Mouse (Mus musculus): ENCODE measurements around the gene Bsn.

Bsn gene

DNA sequence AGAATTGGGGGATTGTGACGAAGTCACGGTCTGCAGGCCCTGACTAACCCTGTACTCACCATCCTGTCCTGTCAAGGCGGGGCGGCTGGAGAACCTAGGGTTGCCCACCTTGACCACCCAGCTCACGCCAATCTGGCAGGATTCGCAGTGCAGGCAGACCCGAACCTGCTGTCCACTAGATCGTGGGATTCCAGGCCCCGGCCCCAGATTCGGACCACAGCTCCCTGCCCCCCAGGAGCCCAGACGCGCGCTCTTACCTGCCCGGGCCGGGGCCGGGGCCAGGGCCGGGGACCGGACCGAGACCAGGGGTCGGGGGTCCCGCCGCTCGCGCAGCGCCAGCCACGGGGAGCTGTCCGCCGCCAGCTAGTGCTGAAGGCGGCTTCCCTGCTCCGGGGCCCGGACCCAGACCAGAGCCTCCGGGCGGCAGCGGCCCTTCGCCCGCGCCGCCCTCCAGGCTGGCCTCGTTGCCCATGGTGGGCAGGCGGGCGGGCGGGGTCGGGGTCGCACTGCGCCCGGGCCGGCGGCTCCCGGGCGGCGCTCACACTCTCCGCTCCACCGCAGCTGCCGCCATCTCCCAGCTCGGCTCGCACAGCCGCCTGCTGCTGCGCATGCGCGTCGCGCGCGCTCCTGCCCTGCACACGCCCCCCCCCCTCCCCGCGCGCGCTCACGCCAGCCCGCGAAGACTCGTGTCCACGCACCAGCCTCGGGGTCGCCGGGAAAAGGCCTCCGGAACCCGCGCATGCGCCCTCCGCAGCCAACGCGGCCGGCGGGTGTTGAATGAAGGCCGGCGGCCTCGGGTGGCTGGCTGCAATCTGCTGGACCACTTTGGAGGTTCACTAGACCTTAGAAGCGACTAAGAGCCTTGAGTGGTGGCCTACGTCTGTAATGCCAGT, at the start of gene Bsn:
Gene Bsn, minus strand, starts transcription at position 598 of the 893 bp plus-strand sequence.
- CTCF ChIA-PET = interaction anchor here (0.7 kb wide), 1 partner anchor 13 kb away, joined by 4 read pairs; no protein-coding TSS in a partner anchor

DNA sequence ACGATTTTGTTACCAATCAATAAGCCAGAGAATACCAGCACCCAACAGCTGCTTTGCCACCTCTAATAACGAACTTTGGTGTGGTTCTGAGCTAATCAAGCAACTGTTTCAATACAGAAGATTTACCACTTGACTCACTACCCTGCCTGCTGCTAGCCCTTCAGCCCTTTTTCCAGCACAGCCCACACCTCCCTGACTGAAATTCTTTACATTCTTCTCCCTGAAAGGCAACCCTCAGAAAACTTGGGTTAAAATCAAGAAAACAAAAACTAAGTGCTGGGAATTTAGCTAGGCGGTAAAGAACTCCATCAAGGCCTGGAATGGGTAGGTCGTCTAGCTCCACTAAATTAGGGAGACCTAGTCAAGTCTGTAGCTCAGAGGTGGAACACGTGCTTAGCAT, 49.8 kb upstream of the Bsn start:
- CTCF ChIA-PET = interaction anchor here (0.6 kb wide), 1 partner anchor 1693 kb away, joined by 6 read pairs; no protein-coding TSS in a partner anchor

DNA sequence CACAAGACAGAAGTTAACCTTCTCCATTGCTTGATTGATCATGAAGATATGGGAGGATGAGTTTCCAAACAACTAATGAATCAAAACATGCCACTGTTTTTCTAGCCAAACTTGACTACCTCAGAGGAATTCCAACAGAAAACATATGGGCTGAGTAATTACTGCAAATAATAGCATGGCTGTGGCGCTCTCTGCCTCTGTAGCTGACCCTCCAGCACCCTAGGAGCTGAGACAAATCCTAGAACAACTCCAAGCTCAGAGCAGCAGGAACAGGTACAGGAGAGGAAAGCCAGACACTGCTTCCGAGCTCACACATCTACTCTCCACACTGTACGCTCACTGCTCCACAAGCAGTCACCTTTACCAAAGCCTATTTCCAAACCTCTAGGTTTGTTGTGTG, 48.6 kb upstream of the Bsn start:
- CTCF ChIA-PET = no interaction called here

DNA sequence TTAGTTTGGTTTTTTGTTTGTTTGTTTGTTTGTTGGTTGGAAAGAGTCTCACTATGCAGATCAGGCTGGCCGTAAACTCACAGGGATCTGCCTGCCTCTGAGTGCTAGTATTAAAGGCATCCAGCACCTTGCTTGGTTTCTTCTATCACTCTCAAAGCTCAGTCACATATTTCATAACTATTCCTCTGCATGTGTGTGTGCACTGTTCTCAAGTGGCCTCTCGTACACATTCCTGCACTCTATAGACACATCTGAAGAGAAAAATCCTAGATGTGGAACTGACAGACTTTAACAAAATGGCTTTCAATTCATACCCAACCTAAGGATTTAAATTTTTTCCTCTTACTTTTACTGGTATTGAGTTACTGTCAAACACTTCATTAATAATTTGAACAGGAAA, 48.2 kb upstream of the Bsn start:
- CTCF ChIA-PET = no interaction called here

DNA sequence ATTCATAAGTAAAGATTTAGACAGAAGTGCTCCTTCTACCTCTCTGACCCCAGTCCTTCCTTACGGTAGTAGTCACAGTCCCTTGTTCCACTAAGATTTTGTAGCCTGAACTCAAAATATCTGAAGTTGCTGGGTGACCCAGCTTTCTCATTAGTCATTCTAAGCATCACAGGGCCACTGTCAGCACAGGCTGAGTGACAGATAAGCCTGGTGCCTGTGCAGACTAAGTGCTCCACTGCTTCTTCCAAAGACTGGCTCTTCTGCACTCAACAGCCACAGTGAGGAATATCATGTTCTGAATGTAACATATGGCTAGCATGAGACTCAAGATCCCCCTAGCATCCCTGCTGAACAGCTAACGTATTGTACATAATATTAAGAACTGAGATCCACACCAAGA, 44.5 kb upstream of the Bsn start:
- CTCF ChIA-PET = no interaction called here

DNA sequence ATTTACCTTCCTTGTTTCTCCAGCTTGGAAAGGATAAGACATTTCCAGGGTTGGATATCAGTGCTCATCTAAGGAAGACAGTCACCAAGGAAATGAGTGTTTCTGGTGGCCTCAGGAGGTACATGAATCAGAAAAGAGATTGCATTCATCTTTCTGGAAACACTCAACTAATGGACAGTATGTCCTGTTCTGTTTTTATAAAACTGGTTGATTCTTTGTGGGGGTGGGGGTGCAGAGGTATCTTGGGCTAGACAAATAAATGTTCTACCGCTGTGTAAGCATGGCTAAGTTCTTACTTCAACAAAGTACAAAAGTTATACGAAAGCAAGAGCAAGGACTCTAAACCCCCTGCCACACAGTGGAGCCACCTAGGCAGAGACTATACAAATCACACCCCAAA, 42.7 kb upstream of the Bsn start:
- CTCF ChIA-PET = no interaction called here

DNA sequence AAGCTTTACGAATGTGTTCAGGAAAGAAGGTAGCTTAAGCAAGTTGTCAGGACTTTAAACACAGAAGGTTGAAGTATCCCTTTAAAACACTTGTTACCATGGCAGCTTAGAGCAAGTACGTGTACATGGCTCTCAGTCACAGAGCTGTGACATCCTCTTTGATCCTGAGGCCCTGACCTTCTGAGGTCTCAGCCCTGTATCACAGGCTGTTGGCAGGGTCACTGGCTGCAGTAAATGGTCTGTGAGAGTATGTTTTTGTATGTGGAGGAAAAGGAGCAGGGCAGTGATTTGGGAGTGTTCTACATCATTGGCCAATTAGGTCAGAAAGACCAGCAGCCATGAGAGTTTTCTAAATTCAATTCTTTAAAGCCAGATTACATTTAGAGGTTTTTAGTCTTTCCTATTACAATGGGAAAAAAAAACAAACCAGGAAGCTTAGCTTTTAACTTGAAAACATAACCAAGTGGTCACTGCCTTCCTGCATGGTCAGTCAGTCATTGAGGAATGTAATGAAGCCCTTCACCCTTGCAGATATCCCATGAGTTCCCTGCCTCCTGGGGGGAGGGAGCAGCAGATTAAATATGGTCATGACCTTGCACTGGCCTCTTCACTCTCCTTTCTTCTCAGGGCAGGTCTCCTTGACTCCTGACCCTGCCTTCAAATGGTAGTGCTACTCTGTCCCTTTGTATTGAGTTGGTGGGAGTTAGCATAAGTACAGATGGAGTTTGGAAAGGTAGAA, 37.9 kb upstream of the Bsn start:
- CTCF ChIA-PET = no interaction called here

DNA sequence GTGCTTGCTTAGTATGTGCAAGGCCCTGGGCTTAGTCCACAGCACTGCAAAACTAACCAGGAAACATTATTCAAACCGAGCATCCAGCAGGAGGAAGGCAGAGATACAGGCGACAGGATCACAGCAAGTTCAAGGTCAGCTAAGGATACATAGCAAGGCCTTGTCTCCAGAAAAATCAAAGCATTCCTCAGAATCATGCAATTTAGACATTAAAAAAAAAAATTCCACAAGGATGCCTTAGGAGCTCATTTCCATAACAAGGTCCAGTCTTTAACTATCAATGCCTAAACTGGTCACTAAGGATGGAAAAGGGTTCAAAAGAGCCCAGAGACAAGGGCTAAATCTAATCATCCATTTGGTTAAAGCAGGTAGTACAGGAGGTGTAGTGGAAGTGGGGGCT, 35.0 kb upstream of the Bsn start:
- CTCF ChIA-PET = no interaction called here

DNA sequence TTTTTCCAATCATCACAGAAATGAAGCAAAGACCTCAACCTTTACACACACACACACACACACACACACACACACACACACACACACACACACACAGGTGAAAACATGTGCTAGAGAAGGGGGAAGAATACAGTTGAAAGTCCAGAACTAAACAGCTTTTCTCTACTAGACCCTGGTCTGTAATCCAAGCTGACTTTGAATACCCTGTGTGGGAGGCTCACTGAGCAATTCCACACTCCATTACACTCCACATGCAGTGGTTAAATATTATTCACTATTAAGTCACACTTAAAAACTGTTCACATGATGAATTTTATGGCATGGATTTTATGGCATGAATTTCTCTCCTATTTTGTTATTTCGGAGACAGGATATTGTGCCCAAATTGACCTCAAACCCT, 33.4 kb upstream of the Bsn start:
- CTCF ChIA-PET = interaction anchor here (0.6 kb wide), 1 partner anchor 42 kb away, joined by 7 read pairs; no protein-coding TSS in a partner anchor

DNA sequence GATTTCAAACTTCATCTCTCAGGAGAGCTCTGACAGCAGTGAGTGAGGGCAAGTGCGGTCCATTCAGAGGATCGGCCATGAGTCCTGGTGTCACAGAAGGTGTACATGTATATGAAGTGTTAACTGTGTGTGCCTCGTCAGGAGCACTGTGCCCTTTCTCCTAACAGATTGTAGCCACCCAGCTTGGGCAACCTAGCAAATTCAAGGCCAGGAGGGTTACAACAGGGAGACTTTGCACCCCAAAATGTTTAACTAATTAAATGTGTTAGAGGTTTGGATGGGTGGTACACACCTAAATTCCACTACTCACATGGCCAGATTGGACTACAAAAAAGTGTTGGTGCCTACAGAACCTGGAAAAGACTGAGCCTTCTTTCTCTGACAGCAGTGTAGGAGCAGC, 31.4 kb upstream of the Bsn start:
- CTCF ChIA-PET = no interaction called here

DNA sequence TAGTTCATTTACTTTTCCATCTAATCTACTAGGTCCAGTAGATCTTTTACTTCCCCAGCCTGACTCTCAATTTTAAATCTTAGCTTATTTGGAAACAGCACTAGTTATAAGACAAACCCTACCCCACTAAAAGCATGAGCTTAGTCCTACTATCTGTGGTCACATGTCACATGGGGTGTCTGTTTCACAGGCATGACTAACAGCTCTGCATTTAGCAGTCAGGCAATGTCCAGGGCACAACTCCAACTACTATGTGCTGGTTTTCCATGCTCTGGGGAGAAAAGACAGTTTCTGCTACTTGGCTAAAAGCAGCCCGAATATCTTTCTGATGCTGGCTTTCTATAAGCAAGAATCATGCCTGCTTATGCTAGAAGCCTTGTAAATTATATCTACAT, 30.2 kb upstream of the Bsn start:
- CTCF ChIA-PET = no interaction called here

DNA sequence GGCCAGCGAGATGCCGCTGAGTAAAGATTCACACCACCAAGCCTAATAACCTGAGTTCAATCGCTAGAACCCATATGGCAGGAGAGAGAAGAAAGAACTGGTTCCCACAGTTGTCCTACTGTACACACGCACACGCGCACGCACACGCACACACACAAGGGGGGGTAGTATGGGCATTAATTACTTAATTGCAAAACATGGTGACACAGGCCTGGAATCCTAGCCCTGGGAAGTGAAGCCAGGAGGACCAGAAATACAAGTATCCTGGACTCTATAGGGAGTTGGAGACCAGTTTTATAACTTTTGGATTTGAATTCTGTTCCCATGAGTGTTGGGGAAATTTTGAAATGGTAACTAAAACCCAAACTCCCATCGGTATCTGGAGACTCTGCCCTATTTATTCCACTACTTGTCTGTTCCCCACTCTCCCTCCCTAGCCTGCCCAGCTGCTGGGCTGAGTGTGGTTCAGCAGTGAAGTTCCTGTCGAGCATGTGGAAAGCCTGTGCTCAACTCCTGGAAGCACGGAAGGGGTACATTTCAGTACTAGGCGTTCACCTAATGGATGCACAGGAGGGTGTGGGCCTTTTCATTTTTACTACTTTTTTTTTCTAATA, 29.7 kb upstream of the Bsn start:
- CTCF ChIA-PET = interaction anchor here (0.6 kb wide), 1 partner anchor 180 kb away, joined by 4 read pairs; no protein-coding TSS in a partner anchor

DNA sequence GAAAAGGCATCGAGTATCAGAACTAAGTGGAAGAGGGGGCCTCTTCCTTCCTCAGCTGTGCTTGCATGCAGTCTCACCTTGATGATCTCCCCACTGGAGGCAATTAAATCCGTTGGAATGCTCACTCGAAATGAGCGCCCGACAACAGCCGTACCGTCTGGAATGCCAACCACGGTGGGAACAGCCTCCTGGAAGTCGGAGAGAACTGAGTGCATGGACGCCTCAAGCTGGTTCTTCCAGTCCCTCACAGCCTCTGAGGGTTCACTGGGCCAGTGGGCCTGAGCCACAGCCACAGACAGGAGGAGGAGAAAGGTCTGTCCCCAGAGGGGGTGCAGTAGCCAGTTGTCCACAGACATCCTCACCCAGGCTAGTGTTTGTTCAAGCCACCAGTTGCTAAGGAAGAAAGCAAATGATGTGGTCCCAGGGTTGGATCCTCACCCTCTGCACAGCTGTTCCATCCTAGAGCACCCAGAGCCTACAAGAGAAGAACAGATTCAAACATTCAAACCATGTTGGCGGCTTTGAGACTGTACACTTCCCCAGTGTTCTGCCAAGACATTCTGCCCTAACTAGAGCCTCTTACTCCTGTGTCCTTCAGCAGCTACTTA, 27.9 kb upstream of the Bsn start:
- CTCF ChIA-PET = no interaction called here

DNA sequence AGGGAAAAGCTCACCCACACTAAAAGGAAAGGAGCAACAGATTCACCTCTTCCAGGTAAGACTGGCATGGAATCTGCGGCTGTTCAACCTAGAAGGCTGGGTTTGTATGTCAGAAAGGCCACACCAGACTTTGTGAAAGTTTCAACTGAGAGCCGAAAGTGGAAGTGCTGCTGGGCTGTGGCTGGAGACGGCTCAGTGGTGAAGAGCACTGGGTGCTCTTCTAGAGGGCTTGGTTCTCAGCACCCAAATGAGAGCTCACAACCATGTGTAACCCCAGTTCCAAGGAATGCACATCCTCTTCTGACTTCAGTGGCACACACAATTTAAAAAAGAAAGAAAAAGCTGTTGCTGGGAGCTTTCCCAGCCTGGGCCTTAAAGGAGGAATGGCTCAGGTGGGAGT, 27.2 kb upstream of the Bsn start:
- CTCF ChIA-PET = no interaction called here

DNA sequence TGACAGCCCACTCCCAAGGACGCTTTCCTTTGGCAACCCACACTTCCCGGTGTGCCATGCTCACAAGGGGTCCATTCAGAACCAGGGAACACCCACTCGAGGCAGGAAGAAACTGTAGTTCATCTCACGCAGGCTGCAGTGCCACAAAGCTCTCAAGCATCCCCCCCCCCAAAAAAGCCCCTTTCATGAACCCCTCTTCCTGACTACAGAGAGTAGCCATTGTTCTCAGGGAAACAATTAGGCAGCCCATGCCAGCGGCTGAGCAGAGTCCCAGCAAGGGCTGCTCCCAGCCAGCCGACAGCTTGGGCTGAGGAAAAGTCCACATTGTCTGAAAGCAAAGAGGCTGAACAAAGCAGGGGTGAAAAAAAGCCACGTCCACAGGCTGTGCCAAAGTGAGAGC, 22.9 kb upstream of the Bsn start:
- CTCF ChIA-PET = no interaction called here

DNA sequence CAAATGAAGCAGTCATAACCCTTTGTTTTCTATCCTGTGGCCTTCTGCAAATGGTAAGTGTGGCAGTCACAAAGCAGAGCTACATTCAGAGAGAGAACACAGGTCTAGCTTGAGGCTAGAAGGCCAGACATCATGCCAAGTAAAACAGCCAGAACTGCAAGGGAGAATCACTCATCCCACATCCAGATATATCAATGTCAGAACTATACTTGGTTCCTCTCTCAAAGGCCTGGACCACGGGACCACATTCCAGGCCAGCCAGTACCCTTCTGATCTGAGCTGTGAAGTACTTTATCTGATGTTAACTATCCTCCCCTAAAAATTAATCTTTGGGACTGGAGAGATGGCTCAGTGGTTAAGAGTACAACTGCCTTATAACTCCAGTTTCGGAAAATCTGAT, 22.2 kb upstream of the Bsn start:
- CTCF ChIA-PET = no interaction called here

DNA sequence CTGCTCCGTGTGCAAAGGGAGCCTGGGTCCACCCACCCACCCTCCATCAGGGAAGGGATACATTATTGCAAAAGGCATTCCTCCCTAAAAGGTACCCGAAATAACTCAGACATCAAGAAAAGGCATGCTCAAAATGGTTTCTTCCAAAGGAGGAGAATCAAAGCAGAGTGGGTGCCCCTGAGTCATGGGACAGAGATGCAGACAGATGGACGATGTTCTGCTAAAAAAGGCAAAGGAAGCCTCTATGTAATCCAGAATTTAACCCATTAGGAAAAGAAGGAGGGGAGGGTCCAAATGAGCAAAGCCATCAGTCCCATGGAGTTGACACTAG, 15.4 kb upstream of the Bsn start:
- CTCF ChIA-PET = no interaction called here

DNA sequence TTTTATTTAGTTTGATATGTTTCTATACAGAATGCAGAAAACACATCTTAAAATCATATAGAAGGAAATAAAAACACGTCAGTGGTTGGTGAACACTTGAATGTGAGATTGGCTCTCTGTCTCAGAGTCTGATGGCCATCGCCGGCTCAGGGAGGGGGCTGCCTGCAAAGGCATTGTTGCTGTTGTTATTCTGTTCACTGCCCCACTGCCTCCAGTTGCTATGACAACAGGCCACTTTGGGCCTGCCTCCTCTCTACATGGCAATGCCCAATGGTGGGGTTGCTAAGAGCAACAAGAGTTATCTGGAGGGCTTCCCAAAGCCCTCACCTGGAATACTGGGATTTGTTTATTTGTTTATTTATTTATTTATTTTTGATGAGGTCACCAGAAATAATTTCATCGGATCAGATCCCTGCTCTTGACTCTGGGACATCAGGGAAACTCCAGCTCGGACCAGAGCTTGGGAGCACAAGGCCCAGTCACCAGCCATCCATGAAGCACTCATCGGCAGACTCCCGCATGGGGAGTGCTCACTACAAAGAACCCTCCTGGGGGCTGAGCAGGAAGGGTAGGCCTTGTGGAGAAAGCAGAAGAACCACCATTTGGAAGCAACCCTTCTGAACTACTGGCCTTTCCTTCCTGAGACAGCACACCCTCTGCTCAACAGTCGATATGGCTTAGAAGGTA, 14.8 kb upstream of the Bsn start:
- CTCF ChIA-PET = interaction anchor here (0.5 kb wide), 1 partner anchor 61 kb away, joined by 7 read pairs; no protein-coding TSS in a partner anchor

DNA sequence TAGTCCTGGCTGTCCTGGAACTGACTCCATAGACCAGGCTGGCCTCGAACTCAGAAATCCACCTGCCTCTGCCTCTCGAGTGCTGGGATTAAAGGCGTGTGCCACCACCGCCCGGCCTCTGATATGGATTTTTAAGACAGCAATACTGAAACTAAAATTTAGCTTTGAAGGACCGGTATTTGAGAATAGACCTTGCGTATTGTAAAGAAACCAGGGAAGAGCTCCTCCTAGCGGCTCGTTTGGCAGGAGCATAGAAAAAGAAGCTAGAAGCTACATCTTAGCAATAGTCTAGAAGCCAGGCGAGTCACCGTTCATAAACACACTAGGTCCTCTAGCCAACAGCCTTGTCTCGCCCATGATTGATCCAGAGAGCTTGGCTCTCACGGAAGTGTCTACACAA, 12.8 kb upstream of the Bsn start:
- CTCF ChIA-PET = interaction anchor here (0.7 to 1.2 kb wide), 2 partner anchors 13 to 66 kb away, joined by 4 to 5 read pairs; no protein-coding TSS in a partner anchor

DNA sequence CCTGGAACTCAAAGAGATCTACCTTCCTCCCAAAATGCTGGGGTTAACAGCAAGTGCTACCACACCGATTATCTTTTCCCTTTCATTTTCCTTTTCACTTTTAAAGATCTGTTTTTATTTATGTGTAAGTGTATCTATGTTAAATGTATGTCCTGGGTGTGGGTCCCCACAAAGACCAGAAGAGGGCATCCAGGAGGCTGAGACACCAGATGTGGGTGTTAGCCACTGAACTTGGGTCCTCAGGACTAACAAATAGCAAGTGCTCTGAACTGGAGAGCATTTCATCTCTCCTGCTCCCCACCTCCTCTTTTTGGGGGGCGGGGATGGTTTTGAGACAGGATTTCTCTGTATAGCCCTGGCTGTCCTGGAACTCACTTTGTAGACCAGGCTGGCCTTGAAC, 12.0 kb upstream of the Bsn start:
- CTCF ChIA-PET = interaction anchor here (0.8 kb wide), 1 partner anchor 113 kb away, joined by 3 read pairs; no protein-coding TSS in a partner anchor

DNA sequence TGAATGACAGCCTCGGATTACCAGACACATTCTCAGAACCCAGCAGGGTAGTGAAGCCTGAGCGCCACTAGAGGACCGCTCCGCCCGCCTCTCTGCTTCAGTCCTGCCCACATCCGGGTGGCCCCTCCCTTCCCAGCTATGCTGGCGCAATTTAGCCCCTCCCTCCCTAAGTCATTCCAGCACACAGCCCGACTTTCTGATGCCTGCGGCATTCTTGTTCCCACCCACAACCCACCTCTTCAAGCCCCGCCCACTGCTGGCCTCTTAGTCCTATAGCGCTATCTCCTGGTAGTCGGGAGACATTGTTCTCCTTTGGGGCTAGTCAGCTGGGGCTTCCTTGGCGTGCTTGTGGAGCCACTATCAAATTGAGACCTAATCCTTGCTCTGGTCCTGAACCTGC, 11.0 kb upstream of the Bsn start:
- CTCF ChIA-PET = no interaction called here

DNA sequence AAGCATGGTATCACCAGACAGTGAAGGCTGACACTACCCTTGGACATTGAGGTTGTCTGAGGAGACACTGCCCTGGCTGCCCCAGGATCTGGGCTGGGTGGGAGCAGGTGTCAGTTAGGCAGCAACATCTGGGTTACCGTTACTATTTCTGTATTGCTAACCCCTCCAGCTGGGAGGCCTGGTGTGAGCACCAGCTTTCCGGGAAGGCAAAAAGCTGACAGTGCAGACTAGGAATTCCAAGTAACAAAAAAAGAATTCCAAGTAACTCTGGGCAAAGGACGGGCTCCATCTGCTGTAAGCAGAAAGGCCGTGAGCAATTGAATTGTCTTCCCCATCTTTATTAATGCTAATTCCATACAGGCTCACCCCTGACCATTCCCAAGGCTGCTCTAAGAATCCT, 8.4 kb upstream of the Bsn start:
- CTCF ChIA-PET = interaction anchor here (0.6 kb wide), 1 partner anchor 13 kb away, joined by 4 read pairs; no protein-coding TSS in a partner anchor

All from spleen, embryonic (tissue).